In genomic region chr4:148322152-148322551, GRCm38 (mm10) we compare ENCODE assay signal across 11 mouse cellular contexts. TPM values are rescaled to one million over a fixed set of nuclear protein-coding genes. Genes with fewer than 3 reads are reported as not detected.
DNase-seq lines count a peak whose midpoint lies in the region; ATAC-seq and TF ChIP-seq lines count a peak whose summit lies in the region.
"Had no signal": no experiment of that assay in that cellular context is flagged by ENCODE, and none has a peak within 500 bp of the region (broad histone marks: within the 10 kb centered on the region; RNA-seq: fewer than 3 reads in every experiment).

No protein-coding gene starts in this region.

- H3K9ac ChIP-seq in forebrain, embryonic 14.5 days (ENCODE audit: low read length), result no peak overlapping the region
- no peak overlapping the region for H3K9ac ChIP-seq in lung, postnatal 0 days (replicated peaks; ENCODE audit: low read depth)
- H3K9ac ChIP-seq: hindbrain, embryonic 15.5 days had no signal

- 18% methylated on average over 10 of the region's 10 CpGs for WGBS in forebrain, embryonic 14.5 days
- WGBS in lung, postnatal 0 days, result 37% methylated on average over 10 of the region's 10 CpGs

- H3K9me3 ChIP-seq in forebrain, embryonic 14.5 days (replicated peaks; ENCODE audit: control insufficient read depth, low read length), result no peaks in the 10 kb centered on the region
- H3K9me3 ChIP-seq in lung, postnatal 0 days (ENCODE audit: low read length), result no peaks in the 10 kb centered on the region
- H3K9me3 ChIP-seq: hindbrain, embryonic 15.5 days had no signal

- no peak overlapping the region for H3K4me3 ChIP-seq in forebrain, embryonic 14.5 days (ENCODE audit: low read depth, low read length)
- H3K4me3 ChIP-seq in lung, postnatal 0 days (ENCODE audit: low read depth, low read length), result no peak overlapping the region
- H3K4me3 ChIP-seq: hindbrain, embryonic 15.5 days had no signal

- no peak overlapping the region for H3K27ac ChIP-seq in forebrain, embryonic 14.5 days (ENCODE audit: low read depth, low read length)
- H3K27ac ChIP-seq in lung, postnatal 0 days (ENCODE audit: low read length), result no peak overlapping the region
- H3K27ac ChIP-seq: hindbrain, embryonic 15.5 days; macrophage had no signal

- TF ChIP-seq CTCF in lung, postnatal 0 days (IDR thresholded peaks at IDR 0.05), result no peak

- H3K4me1 ChIP-seq in forebrain, embryonic 14.5 days (ENCODE audit: control insufficient read depth, insufficient read depth, low read length), result peaks cover 24% of the 10 kb centered on the region
- H3K4me1 ChIP-seq in lung, postnatal 0 days (ENCODE audit: insufficient read depth, low read depth, low read length), result no peaks in the 10 kb centered on the region

- ATAC-seq in forebrain, embryonic 14.5 days, result peak; percentile 45
- ATAC-seq in CD4-positive, CD25-positive, alpha-beta regulatory T cell, adult 4 months, result no peak
- no peak for ATAC-seq in lung, postnatal 0 days

- DNase-seq in right cerebral cortex, postnatal 10 days (ENCODE audit: low spot score in 2 of 2), result peak; percentile 65 to 73
- no peak for DNase-seq in right cerebral cortex, postnatal 14 days
- peak; percentile 41 for DNase-seq in forebrain, embryonic 14.5 days (ENCODE audit: low spot score)
- DNase-seq in layer of hippocampus, adult 9-11 months, result peak; percentile 63
- DNase-seq in thymus, postnatal 36 days, result no peak
- DNase-seq in lung, postnatal 0 days (ENCODE audit: low spot score), result no peak
- DNase-seq: thymus, postnatal 4 days had no signal

- H3K27me3 ChIP-seq in forebrain, embryonic 14.5 days (replicated peaks; ENCODE audit: control insufficient read depth, insufficient read depth, low read length), result no peaks in the 10 kb centered on the region
- H3K27me3 ChIP-seq in lung, postnatal 0 days (replicated peaks; ENCODE audit: insufficient read depth, low read length), result no peaks in the 10 kb centered on the region
- H3K27me3 ChIP-seq: hindbrain, embryonic 15.5 days had no signal

- H3K4me2 ChIP-seq in forebrain, embryonic 14.5 days (ENCODE audit: low read length), result no peak overlapping the region
- no peak overlapping the region for H3K4me2 ChIP-seq in lung, postnatal 0 days (replicated peaks; ENCODE audit: low read depth, low read length)
- H3K4me2 ChIP-seq: hindbrain, embryonic 15.5 days; liver, embryonic 11.5 days had no signal

- TF ChIP-seq EP300 in lung, postnatal 0 days (IDR thresholded peaks at IDR 0.05), result no peak

- no peaks in the 10 kb centered on the region for H3K36me3 ChIP-seq in forebrain, embryonic 14.5 days (ENCODE audit: control insufficient read depth, insufficient read depth, low read length)
- H3K36me3 ChIP-seq in lung, postnatal 0 days (ENCODE audit: insufficient read depth, low read length), result no peaks in the 10 kb centered on the region
- H3K36me3 ChIP-seq: hindbrain, embryonic 15.5 days had no signal

RNA-seq across cellular contexts. Expression of gene Disp3, which starts 34.4 kb away (rescaled TPM):
- polyA plus RNA-seq in forebrain, embryonic 14.5 days (2014; fragmentation: Nextera tagmentation; extraction: Ambion mirVana), result 7.2 and 9.5 TPM in 2 replicates
- polyA plus RNA-seq in CD4-positive, CD25-positive, alpha-beta regulatory T cell, adult 4 months (2017; shearing (Covaris generic)), result not detected
- polyA plus RNA-seq in lung, postnatal 0 days (2015; fragmentation: Nextera tagmentation; extraction: Ambion mirVana), result 0.02 and 0.12 TPM in 2 replicates
- polyA plus RNA-seq: liver, embryonic 11.5 days; macrophage had no signal

Comparison
In these comparisons a context has a peak if more than half of its experiments do, and no peak if none do; other contexts are left out.
1. DNase-seq: peak in right cerebral cortex, postnatal 10 days (2 of 2), forebrain, embryonic 14.5 days (single experiment) and layer of hippocampus, adult 9-11 months (single experiment); none in right cerebral cortex, postnatal 14 days (single experiment), thymus, postnatal 36 days (0 of 2) and lung, postnatal 0 days (single experiment).